Mouse (Mus musculus): ENCODE measurements around the gene Vsig1.

Gene Vsig1

DNA sequence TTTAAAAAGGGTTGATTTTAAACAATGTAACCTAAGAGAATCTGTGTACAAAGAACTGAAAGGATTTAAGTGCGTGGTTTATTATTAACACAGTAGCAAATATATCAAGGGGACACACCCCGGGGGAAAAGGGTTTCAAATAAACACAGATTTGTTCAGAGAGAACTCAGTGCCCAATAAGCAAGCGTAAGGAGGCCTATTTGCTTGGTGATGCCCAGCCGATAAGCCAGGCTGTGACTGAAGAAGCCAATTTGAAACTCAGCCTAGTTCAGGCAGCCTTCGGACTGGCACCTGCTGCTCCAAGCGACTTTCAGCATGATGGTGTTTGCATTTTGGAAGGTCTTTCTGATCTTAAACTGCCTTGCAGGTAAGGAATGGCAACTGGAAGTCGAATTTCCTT, at the start of gene Vsig1:
Gene Vsig1, plus strand, starts transcription at position 249 of the 400 bp plus-strand sequence.
- no peak for DNase-seq

DNA sequence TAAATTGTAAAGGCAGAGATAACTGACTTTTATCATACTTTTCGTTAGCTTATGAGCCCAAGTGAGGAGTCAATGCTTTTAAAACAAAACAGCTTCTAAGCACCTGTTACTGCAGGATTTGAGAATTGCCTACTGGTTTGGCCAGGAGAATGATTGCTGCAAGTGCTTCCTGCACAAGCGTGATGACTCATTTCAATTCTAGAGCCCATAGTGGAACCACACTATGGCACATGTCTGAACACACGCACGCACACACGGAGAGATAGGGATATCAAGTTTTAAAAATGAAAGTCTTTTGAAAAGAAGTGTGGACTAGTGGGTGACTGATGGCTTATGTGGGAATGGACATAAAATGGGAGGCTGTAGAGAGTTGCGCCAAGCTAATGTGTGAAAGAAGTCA, 44.6 kb upstream of the Vsig1 start:
- no peak for DNase-seq

DNA sequence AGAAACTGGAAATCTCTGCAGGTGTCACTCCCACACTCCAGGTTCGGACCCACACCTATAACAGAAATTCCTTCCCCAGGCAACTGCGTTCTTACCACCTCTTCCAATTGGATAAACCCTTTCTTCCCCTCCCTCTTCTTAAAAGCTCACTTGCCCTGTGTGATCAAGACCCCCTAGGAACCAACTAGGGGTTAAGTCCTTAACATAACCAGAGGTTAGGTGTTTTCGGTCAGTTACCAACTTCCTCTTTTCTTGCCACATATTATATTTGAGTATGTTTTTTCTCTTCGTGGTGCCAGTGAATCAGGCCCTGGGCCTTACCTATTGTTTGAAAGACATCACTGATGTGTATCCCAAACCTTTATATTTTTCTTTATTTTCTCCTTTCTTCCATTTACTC, 44.0 kb upstream of the Vsig1 start:
- DNase-seq: no peak

DNA sequence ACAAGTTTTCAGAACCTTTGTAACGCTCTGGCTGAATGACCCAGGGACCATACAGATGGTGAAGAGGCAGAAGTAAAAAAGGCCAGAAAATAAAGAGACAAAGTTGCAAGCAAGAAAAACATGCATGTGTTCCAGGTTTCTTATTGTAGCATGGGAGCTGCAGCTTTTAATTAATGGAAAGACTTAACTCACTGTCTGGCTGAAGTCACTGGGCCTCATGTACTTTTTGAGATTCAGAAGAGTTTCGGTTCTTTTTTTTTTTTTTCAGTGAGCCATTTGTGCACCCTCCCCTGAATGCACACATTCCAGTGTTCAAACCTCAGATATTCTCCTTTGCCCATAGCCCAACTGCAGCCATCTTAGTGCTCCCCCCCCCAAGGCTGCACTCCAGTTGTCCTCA, 20.2 kb upstream of the Vsig1 start:
- no peak for DNase-seq

DNA sequence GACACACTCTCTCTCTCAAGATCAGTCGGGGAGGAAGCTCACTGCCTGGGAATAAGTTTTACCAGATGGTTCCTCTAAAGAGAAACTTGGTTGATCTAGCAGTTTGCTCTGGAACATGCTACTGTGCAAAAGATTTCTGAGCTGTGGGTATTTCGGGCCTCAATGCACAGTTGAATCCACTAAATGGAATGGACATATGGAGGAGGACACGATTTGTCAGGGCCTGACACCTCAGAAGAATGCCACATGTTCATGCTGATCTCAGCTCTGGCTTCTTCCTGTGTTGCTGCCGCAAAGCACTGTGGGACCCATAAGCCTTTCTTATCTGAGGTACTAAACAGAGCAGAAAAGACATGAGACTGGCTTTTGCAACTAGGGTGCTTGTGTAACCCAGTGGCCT, 15.6 kb upstream of the Vsig1 start:
- DNase-seq: no peak

DNA sequence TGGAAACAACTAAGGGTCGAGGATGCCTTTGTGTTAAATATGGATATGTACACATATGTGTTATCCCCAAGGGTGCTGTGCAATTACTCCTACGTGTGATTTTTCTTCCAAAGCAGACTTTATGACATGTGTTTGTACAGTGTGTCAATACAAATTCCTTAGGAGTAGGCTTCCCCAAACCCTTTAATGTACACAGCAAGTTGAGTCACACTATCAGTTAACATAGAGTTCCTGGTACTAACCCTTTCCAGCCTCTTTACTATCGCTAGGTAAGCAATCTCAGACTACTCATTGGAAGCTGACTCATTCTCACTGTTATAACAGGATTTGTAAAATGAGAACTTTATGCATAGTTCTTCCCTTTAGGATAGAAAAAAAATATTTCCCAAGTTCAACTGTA, 3.9 kb upstream of the Vsig1 start:
- no peak for DNase-seq

DNA sequence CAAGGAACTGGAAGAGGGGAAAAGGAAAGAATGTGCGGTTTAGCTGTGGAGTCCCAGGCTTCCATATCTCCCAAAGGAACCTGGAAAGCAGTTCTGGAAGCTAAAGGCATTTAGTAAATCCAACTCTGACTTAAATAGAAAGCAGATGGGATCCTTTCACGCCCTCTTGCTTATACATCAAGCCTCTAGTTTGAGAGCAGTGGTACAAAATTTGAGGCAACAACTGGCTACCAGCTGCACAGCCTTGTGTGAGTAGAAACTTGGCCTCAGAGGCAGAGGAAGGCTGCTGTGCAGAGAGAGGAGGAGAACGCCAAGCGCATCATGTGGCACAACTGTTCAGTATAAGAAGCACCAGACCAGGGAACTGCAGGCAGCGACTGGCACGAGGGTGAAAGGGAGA, 13.9 kb downstream of the Vsig1 start:
- no peak for DNase-seq

DNA sequence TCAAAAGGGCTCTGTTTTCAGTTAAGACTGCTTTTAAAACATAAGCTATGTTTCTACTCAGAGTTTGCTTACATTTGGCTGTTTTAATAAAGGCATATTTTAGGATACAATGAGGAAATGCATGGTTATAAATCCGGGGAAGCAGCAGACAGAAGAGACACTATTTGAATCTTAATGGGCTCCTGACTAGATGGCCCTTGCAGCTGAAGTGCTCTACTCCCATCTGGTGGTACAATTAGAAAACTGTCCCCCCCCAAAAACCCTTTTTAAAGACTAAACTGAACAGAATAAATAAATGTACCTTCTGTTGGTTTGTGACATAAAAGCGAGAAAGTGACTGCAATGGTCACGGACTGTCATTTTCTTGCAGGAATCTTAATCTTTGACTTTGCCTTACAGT, 24.7 kb downstream of the Vsig1 start:
- peak; percentile 5 for DNase-seq

DNA sequence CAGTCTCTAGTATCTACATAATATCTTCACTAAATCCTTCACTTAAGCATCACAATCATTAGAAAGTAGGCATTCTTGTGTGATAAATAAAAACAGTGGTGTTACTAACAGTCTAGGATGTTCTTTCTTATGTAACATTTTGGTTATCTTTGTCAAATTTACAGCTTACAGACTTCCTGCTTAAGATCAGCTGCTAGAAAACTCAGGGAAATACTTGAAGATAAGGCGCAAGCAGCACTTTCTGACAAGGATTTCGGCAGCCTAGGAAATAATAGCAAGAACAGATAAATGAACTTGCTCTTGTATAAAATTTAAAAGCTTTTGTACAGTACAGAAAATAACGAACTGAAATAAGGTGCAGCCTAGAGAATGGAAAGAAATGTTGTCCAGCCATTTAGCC, 25.9 kb downstream of the Vsig1 start:
- no peak for DNase-seq

DNA sequence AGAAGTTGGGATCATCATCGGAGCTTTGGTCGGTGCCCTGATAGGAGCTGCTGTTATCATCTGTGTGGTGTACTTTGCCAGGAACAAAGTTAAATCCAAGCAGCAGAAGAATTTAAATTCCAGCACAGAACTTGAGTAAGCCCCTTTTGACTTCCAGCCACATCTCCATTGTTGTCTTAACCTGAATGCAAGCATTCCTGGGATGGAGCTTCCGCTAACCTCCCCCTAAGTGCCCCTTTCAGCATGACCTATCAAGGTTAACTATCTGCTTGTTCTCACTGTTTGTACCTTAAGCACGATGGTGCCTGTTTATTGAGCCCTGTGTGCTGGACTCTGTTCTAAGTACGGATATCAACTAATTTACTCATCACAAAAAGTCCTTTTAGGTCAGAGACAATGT, 28.9 kb downstream of the Vsig1 start:
- peak; percentile 3 for DNase-seq

DNA sequence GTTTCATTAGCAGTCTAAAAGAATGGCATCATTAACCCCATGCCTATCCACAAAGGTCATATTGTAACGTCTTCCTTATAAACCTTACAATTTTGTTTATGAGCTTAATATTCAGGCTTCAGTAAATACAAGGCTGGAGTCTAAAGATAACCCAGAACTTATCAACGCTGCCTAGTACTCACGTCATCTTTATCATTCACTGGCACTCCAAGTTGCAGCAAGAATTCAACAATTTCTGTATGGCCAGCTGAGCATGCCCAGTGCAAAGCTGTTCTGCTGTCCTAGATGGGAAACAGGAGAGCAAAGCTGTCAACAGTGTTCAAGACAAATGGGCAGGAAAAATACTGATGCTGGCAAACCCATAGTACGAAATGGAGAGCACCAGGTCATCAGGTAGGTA, 46.2 kb downstream of the Vsig1 start:
- DNase-seq: no peak

DNA sequence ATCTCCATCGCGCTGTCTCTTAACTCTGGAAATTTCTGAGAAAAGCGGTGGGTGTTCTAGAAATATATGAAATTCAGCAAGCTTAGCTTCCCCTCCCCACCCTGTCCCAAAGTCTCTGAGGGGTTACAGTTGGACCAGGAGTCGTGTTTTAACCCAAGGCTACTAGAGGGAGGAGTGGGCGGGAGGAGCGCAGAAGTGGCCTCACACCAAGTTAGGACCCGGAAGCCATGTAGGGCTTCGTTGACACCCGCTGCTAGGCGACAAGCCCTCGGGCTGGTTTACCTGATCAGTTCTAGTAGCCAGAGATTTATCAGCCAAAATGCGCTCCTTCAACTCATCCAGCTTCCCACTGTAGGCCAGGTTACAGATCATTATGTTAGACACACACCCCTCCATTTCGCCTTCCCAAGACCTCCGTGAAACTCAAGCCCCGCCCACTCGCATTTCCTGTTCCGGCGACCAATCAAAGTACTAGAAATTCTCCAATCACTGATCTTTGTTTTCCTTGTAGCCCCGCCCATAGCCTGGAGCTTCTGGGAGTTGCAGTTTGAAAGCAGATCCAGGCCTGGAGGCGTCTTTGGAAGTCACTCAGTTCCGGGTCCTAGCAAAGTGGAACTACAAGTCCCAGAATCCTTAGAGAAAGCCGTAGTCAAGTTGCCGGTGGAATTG, 49.0 kb downstream of the Vsig1 start, which contains the start of the genes Psmd10 and Atg4a:
Gene Psmd10, minus strand, starts transcription at position 457 of the 669 bp plus-strand sequence.
Gene Atg4a, plus strand, starts transcription at position 636 of the 669 bp plus-strand sequence.
- DNase-seq: peak; percentile 97

DNA sequence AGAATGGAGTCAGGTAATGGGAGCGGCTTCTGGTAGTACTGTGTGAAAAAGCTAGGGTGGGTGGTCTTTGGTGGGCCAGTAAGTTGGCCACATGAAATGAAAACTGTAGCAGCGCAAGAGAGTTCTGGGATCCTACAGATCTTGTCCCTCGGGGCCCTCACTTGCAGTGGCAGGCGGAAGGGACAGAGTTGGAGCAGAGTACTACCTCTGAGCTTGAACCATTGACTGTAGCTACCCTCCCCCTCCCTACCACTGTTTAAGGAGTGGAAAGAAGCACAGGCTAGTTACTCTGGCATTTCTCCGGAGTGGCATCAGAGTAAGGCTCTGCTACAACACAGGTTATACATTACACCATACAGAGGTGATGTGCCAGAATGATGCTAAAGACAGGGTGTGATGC, 49.6 kb downstream of the Vsig1 start:
- DNase-seq: no peak

DNA sequence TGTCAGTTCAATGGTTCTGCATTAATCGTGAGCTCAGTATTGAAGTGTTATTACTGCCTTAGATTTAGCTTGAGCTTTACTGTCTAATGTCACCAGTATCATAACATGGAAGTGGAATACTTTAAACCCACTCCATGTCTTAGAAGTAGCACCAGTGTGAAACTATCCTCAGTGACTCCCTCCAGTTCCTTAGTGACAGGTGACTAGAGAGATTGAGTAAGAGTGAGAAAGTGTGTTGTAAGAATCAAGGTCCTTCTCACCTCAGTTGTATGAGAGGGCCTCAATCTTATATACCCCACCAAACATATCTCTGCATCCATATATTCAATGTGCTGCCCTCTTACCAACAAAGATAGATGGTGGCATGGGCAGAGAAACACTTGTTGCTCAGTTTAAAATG, 71.5 kb downstream of the Vsig1 start:
- DNase-seq: no peak

DNA sequence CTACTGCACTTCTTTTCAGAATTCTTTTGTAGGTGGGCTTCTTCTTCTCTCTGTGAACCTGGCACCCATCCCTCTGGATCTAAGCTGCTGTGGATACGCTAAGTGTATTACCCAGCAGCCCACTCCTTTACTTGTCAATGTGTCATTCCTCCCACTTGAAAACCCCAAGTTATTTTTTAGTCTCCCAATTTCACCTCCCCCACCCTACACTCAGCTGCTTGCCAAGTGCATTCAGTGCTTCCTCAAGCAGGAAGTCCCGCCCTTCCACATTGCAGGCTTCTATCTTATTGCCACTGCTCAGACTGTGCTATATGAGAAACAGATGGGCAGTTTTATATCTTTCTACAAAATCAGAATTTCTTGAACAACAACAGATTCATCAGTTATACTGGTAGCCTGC, 72.1 kb downstream of the Vsig1 start:
- DNase-seq: peak; percentile 33

DNA sequence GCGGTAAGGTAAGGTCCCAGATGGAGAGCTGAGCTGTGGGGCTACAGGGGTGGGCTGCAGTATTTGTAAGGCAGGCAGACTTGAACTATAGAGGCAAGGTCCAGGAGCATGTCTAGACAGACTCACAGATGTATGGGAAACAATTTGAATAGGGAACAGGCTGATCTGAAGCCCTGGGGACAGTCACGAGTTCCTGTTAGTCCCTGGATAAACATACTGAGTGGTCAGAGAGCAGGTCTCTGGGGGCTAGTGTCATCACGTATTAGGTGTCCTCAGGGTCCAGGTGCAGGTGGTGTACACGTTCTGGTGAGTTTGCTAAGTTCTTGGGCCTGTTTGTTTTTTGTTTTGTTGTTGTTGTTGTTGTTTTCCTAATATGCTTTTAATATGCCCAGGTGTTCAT, 72.8 kb downstream of the Vsig1 start:
- DNase-seq: no peak

DNA sequence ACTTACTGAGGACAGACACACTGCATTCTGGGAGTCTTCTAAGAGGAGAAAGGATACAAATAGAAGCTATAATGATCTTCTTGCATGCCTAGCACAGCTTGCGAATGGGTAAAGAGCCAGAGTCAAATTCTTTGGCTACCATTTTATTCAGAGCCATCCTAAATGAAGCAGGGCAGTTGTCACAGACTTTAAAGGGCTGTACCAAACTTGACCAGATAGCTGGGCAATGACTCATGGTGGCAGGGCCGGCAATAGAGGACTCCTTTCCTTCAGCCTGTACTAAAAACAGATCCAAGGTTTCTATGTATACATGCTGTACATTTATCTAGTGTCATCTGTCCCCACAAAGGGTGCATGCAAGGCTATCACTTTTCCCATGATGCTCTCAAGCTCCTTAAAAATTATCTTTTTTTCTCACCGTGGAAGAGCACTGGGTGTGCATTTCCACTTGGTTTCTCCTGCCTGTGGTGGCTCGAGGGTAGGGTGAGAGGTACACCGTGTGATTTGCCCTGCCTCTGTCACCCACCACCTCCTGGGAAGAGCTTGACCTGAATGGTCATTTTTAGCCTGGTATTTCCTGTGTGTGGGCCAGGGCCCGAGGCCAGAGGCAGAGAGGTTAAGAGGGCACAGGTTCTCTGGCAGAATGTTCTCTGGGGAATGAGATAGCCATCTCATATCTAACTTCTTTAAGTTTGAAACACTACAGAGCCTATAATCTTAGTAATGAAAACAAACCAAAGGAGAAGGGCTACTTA, 76.0 kb downstream of the Vsig1 start:
- peak; percentile 53 for DNase-seq

DNA sequence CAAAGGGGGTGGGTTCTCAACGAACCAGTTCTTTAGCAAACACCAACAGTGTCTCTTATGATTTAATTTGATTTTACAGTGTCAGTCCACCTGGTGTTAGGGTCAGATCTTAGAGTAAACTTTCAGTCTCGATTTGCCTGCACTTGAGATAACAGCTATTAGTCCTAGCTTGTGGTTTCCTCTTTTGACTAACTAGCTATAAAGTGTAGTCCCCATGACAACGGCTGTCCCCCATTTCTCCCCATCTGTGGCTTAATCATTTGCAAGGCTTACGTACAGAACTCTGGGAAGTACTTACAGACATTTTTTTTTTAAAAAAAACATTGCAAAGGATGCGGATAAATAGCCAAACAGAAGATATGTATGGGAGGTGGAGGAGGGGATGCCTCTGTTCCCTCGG, 77.4 kb downstream of the Vsig1 start:
- no peak for DNase-seq

DNA sequence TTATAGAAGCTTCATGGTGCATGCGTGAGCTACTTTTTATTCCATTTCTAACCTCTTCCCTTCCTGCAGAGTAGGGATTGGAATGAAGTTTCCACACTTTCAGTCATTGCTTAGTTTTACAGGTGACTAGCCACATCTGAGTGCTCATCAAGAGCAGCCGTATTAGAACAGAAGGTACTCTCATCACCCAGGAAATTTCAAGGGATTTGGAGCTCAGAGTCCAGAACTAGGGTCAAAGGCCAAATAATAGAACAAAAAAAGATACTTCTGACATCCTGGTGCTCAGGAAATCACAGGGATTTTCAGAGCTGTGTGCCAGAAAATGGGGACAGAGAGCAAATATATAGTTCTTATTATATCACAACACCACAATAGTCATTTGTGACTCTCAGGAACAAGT, 77.8 kb downstream of the Vsig1 start:
- DNase-seq: peak; percentile 61
